Mouse (Mus musculus) macrophage (primary cell): Measurements from ENCODE around the gene Stpg1. TPM values are rescaled to one million over a fixed set of nuclear protein-coding genes. Genes with fewer than 3 reads are reported as not detected.
A peak's percentile ranks its signal among the peaks of the same experiment; 100 is the strongest.

Source experiments
- H3K27ac ChIP-seq: fragments of 350-480 bp; formaldehyde crosslinking; 2 replicates; pipeline ENCODE4 v1.9.0; 2021
- H3K36me3 ChIP-seq: fragments of 350-480 bp; formaldehyde crosslinking; 2 replicates; pipeline ENCODE4 v1.9.0; 2021; ENCODE audit errors: inconsistent target
- H3K4me3 ChIP-seq: fragments of 350-480 bp; formaldehyde crosslinking; 2 replicates; pipeline ENCODE4 v1.9.0; 2021; ENCODE audit errors: inconsistent target
- H3K79me2 ChIP-seq: fragments of 350-480 bp; formaldehyde crosslinking; 2 replicates; pipeline ENCODE4 v1.9.0; 2021; ENCODE audit errors: inconsistent target
- WGBS: methylation state at CpG from one replicate; pipeline ENCODE4 v1.1.7; 2026; ENCODE audit warnings: inconsistent platforms; ENCODE audit not compliant: missing documents; 5-methylcytosine and 5-hydroxymethylcytosine counted together
- polyA plus RNA-seq: library from polyadenylated mRNA; stranded (reverse); fragments of 250-400 nt; gene quantifications from 3 replicates; pipeline ENCODE4 v1.2.4, GENCODE M21; 2018; ENCODE audit warnings: inconsistent platforms

The Stpg1 gene
- polyA plus RNA-seq, 1 experiment from 2014 or later = 0.56 TPM

GRCm38 (mm10) chr4:135526039-135526710 lies 31.6 kb downstream of the Stpg1 start:
- no peaks in the 10 kb centered on the region for H3K79me2 ChIP-seq
- WGBS = 72% methylated on average over 13 of the region's 14 CpGs
- H3K4me3 ChIP-seq = no peak overlapping the region
- no peaks in the 10 kb centered on the region for H3K36me3 ChIP-seq
- H3K27ac ChIP-seq = no peak overlapping the region

- Histone ChIP-seq H3K36me3 (no peaks in the 10 kb centered on the region), H3K79me2 (no peaks in the 10 kb centered on the region), H3K27ac (no peak overlapping the region), H3K4me3 (no peak overlapping the region)
- 55% methylated on average over 2 of the region's 2 CpGs for WGBS
These were observed 35.7 kb downstream of the Stpg1 start for GRCm38 (mm10) chr4:135530270-135530669.

DNA sequence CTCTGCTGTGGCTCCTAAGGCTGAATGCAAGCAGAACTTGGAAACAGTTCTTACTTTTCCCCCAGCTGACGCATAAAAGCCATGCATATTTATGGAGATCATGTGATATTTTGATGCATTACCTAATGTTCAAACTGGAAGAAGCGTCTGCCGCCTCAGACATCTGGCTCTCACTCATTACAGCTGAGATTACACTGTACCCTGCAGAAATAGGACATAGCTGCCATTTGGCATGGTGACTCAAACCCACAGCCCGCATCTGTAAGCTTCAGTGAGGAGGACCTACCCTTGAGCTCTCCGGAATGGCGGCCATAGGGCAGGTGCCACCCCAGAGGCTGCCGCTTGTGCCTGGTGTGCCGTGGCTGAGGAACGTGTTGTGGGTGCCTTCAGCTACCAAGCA lies 36.6 kb downstream of the Stpg1 start:
- Histone ChIP-seq H3K4me3 (no peak overlapping the region), H3K27ac (no peak overlapping the region), H3K79me2 (no peaks in the 10 kb centered on the region), H3K36me3 (no peaks in the 10 kb centered on the region)
- WGBS = 98% methylated on average over 9 of the region's 9 CpGs

DNA sequence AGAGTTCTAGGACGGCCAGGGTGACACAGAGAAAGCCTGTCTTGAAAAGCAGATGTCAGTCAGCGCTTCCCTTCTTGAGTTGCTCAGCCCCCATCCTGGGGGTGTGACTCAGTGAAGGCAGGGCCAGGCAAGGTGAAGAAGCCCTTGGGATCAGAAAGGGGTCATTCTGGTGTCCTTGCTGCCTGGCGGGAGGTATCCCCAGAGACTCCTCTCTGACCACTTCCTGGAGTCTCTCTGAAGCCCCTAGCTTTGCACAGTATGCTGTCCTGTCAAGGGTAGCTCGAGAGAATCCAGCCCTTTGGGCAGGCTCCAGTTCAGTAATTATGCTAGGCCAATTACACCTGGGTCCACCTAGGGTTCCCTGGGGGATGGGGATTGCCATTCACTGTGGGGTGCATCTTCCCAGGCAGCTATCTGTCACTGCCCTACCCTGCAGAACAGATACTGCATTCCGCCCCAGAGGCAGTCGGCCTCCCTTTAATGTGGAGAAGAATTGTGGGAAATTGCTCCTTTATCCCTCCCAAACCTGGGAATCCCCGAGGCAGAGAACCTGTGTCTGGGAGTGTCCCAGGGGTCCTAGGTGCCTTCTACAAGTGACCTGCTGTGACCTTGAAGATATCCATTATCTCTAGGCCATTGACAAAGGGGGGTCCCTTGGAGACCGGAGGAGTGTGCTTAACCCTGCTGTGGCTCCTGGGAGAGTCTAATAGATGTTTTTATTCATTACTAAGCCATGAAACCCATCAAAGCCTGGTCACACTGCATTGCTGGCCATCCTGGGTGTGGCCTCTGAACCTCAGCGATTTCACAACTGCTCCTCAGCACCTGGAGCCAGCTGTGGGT lies 37.4 kb downstream of the Stpg1 start:
- Histone ChIP-seq H3K4me3 (no peak overlapping the region), H3K36me3 (no peaks in the 10 kb centered on the region), H3K79me2 (no peaks in the 10 kb centered on the region), H3K27ac (no peak overlapping the region)
- WGBS = 77% methylated on average over 9 of the region's 9 CpGs

GRCm38 (mm10) chr4:135533001-135533400 lies 38.4 kb downstream of the Stpg1 start:
- Histone ChIP-seq H3K27ac (no peak overlapping the region), H3K4me3 (no peak overlapping the region), H3K36me3 (no peaks in the 10 kb centered on the region), H3K79me2 (no peaks in the 10 kb centered on the region)
- WGBS = 78% methylated on average over 6 of the region's 6 CpGs

DNA sequence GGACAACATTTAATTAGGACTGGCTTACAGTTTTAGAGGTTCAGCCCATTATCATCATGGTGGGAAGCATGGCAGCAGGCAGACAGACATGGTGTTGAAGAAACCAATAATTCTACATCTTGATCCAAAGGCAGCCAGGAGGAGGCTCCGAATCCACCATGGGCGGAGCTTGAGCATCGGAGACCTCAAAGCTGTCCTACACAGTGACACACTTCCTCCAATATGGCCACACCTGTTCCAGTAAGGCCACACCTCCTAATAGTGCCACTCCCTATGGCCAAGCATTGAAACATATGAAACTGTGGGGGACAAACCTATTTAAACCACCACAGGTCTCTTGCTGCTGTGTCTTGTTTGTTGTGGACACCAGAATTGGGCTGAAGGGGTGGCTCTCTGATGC lies 40.4 kb downstream of the Stpg1 start:
- no peak overlapping the region for H3K4me3 ChIP-seq
- WGBS = 93% methylated on average over 3 of the region's 3 CpGs
- no peaks in the 10 kb centered on the region for H3K79me2 ChIP-seq
- no peaks in the 10 kb centered on the region for H3K36me3 ChIP-seq
- H3K27ac ChIP-seq = no peak overlapping the region

DNA sequence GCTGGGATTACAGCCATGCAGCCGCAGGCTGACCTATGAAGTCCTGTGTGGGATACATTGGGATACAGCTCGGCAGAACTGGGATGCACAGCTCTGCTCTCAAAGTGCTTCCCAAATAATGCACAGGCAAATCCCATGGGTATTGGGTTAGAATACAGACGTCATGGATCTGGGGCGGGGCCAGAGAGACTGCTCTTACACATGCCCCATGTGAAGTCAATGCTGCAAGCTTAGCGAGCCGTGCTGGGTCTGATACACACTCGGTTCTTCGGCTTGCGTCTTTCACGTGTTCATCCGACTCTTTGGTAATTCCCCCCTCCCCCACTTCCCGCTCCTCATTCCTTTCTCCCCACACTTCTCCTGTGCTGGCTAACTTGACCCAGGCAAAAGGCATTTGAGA lies 44.5 kb downstream of the Stpg1 start:
- Histone ChIP-seq H3K4me3 (no peak overlapping the region), H3K36me3 (no peaks in the 10 kb centered on the region), H3K27ac (no peak overlapping the region), H3K79me2 (no peaks in the 10 kb centered on the region)
- WGBS = 94% methylated on average over 12 of the region's 12 CpGs

GRCm38 (mm10) chr4:135540057-135540456 lies 45.5 kb downstream of the Stpg1 start:
- H3K27ac ChIP-seq = no peak overlapping the region

GRCm38 (mm10) chr4:135544284-135544683 lies 49.7 kb downstream of the Stpg1 start:
- H3K36me3 ChIP-seq = no peaks in the 10 kb centered on the region
- no peak overlapping the region for H3K4me3 ChIP-seq
- 100% methylated on average over 2 of the region's 2 CpGs for WGBS

More at GRCm38 (mm10) chr4:135540057-135540456, 45.5 kb downstream of the Stpg1 start:
- no peaks in the 10 kb centered on the region for H3K79me2 ChIP-seq
- no peak overlapping the region for H3K4me3 ChIP-seq
- 90% methylated on average over 9 of the region's 9 CpGs for WGBS
- no peaks in the 10 kb centered on the region for H3K36me3 ChIP-seq

GRCm38 (mm10) chr4:135545080-135545511 lies 50.5 kb downstream of the Stpg1 start:
- WGBS = 3% methylated on average over 8 of the region's 8 CpGs
- no peaks in the 10 kb centered on the region for H3K36me3 ChIP-seq
- no peaks in the 10 kb centered on the region for H3K79me2 ChIP-seq
- H3K27ac ChIP-seq = peak overlapping the region; percentile 38
- H3K4me3 ChIP-seq = peak overlapping the region; percentile 34

More at GRCm38 (mm10) chr4:135544284-135544683, 49.7 kb downstream of the Stpg1 start:
- H3K27ac ChIP-seq = no peak overlapping the region
- no peaks in the 10 kb centered on the region for H3K79me2 ChIP-seq

- H3K27ac ChIP-seq = peak overlapping the region; percentile 38; the same call in 1 of the 2 replicates
- 98% methylated on average over 7 of the region's 7 CpGs for WGBS
- H3K4me3 ChIP-seq = no peak overlapping the region
- H3K79me2 ChIP-seq = no peaks in the 10 kb centered on the region
- H3K36me3 ChIP-seq = no peaks in the 10 kb centered on the region
These were observed 51.4 kb downstream of the Stpg1 start for GRCm38 (mm10) chr4:135546008-135546407.

GRCm38 (mm10) chr4:135546793-135547192 lies 52.2 kb downstream of the Stpg1 start:
- Histone ChIP-seq H3K79me2 (no peaks in the 10 kb centered on the region), H3K27ac (no peak overlapping the region), H3K36me3 (no peaks in the 10 kb centered on the region), H3K4me3 (no peak overlapping the region)
- WGBS = 90% methylated on average over 4 of the region's 4 CpGs

GRCm38 (mm10) chr4:135547551-135547950 lies 53.0 kb downstream of the Stpg1 start:
- H3K36me3 ChIP-seq = no peaks in the 10 kb centered on the region
- 43% methylated on average over 14 of the region's 14 CpGs for WGBS
- no peak overlapping the region for H3K27ac ChIP-seq
- H3K79me2 ChIP-seq = no peaks in the 10 kb centered on the region
- H3K4me3 ChIP-seq = no peak overlapping the region

DNA sequence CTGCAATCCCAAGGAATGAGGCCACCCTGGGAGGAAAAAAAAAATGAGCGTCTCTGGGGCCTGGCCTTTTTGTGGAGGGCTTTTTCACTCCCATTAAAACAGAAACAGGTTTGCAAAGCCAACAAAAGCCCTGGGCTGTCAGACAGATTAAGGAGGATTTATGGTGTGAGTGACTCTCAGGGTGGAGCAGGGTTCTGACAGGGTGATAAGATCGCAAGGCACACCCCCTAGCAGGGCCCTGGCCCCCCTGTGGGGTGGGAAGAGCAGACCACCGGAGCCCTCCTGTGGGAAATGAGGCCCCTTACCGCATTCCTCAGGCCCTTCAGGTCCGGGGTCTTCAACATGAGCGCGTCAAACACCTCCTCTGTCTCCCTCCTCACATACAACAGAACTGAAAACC lies 53.5 kb downstream of the Stpg1 start:
- 78% methylated on average over 7 of the region's 7 CpGs for WGBS
- H3K4me3 ChIP-seq = no peak overlapping the region
- H3K27ac ChIP-seq = no peak overlapping the region
- H3K79me2 ChIP-seq = no peaks in the 10 kb centered on the region
- no peaks in the 10 kb centered on the region for H3K36me3 ChIP-seq

DNA sequence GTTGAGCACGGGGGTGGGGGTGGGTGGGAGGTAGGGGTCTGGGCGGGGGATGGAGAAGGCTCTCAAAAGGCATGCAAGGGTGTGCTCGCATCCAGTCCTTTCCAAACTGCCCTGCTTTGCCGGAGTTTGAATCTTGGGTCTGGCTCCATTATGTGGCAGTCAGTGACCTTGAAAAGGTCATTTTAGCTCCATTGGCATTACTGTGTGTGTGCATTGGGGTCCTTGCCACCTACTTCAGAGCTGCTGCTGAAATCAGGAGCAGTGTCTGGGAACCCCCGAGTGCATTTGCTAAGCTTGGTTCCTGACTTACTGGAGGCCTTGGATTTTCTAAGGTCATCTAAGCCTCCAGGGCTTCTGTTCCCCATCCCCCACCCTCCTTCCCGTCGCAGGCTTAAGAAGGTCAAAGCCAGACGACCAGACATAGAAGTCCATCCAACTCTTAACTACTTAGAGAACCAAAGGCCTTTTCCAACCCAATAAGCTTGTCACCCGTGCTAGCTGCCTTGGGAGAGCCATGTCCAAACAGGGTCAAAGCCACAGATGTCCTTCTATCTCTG lies 54.0 kb downstream of the Stpg1 start:
- Histone ChIP-seq H3K4me3 (no peak overlapping the region), H3K27ac (no peak overlapping the region), H3K79me2 (no peaks in the 10 kb centered on the region), H3K36me3 (no peaks in the 10 kb centered on the region)
- WGBS = 86% methylated on average over 9 of the region's 9 CpGs
